Mouse (Mus musculus) forebrain, embryonic 16.5 days (tissue): Measurements from ENCODE around the gene Stk19. TPM values are rescaled to one million over a fixed set of nuclear protein-coding genes. Genes with fewer than 3 reads are reported as not detected.
"Not testable (repeated sequence)": the region's sequence is repeated elsewhere in the genome, so short reads cannot be mapped to it uniquely, and the experiment has no call there.

Source experiments
- ATAC-seq: fragments of 200-750 bp; cut with Nextera tagmentation; 2 replicates; pipeline ENCODE4 v1.8.0; 2017; ENCODE audit warnings: mild to moderate bottlenecking, moderate library complexity
- H3K27ac ChIP-seq: fragments of 300-500 bp; sonication (generic); 2 replicates; pipeline ENCODE4 v1.5.1; 2014; ENCODE audit warnings: low read length, control low read depth
- H3K27me3 ChIP-seq: fragments of 300-500 bp; sonication (generic); replicated peaks from 2 replicates; pipeline ENCODE4 v1.6.1; 2014; ENCODE audit warnings: low read length; ENCODE audit not compliant: control insufficient read depth, insufficient read depth
- H3K36me3 ChIP-seq: fragments of 300-500 bp; sonication (generic); 2 replicates; pipeline ENCODE4 v1.6.1; 2014; ENCODE audit not compliant: control insufficient read depth, insufficient read depth
- H3K4me1 ChIP-seq: fragments of 300-500 bp; sonication (generic); replicated peaks from 2 replicates; pipeline ENCODE4 v1.6.1; 2014; ENCODE audit warnings: low read length; ENCODE audit not compliant: control insufficient read depth, insufficient read depth
- H3K4me2 ChIP-seq: fragments of 300-500 bp; sonication (generic); 2 replicates; pipeline ENCODE4 v1.6.1; 2014; ENCODE audit warnings: mild to moderate bottlenecking, low read length, control low read depth
- H3K4me3 ChIP-seq: fragments of 300-500 bp; sonication (generic); replicated peaks from 2 replicates; pipeline ENCODE4 v1.5.1; 2014; ENCODE audit warnings: mild to moderate bottlenecking, low read length, control low read depth
- H3K9ac ChIP-seq: fragments of 300-500 bp; sonication (generic); replicated peaks from 2 replicates; pipeline ENCODE4 v1.6.1; 2014; ENCODE audit warnings: low read depth, low read length, control low read depth
- H3K9me3 ChIP-seq: fragments of 300-500 bp; sonication (generic); 2 replicates; pipeline ENCODE4 v1.6.1; 2016; ENCODE audit warnings: low read length; ENCODE audit not compliant: control insufficient read depth
- WGBS: fragments of 180-500 bp; shearing (Covaris S2); extraction: QIAGEN DNeasy Blood & Tissue Kit; methylation state at CpG from one replicate; pipeline ENCODE4 v1.1.7; 2014; 5-methylcytosine and 5-hydroxymethylcytosine counted together
- polyA plus RNA-seq: library from polyadenylated mRNA; unstranded; fragments of >200 nt; fragmentation: Nextera tagmentation; extraction: Ambion mirVana; gene quantifications from 2 replicates; pipeline ENCODE4 v1.2.1, GENCODE M21; 2015

Gene Stk19
- polyA plus RNA-seq, 1 experiment from 2014 or later, result 50.4 TPM

DNA sequence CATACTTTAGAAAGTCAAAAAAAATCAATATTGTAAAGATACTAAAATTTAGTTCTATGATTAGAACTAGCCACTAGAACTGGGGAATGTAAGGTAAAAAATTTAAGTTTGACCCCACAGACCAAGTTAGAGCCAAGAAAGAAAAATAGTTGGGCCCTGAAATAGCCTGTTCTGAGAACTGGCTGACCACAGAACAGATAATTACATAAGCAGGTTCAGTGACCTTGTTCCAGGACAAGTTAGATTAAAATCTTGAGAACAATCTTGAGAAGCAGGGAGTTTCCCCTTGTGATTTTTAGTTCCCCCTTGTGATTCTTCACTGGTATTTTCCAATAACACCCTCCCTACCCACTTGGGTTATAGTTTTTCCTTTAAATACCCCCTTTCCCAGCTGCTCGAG, 6.0 kb downstream of the Stk19 start:
- not testable (repeated sequence) for H3K4me3 ChIP-seq, H3K9ac ChIP-seq, H3K27ac ChIP-seq, H3K4me2 ChIP-seq, H3K27me3 ChIP-seq, H3K4me1 ChIP-seq, H3K9me3 ChIP-seq, ATAC-seq
- WGBS, result 94% methylated on average over 1 of the region's 1 CpGs
- peaks cover 17% of the 10 kb centered on the region for H3K36me3 ChIP-seq

DNA sequence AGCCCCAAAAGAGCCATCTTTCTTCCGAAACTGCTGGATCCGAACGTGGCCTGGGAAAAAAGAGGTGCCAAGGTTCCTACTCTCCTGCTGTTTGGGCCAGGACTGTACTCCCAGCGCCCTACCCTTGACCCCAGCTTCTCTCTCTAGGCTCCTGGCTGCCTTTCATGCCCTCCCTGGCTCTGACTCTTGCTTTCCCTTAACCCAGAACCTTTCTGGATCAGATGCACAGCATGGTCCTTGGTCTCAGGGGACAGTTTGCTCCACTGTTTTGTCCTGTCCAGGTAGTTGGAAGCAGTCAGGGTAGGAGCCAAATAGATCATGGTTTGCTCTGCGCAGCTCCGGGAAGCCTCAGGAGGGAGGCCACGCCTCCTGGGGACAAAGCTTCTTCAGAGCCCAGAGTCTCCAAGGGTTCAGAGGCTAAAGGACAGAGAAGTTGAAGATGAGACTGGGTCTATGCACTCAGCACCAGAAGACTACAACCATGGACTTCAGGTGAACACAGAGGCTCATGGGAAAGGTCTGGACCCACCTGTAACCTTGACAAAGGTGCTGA, 21.9 kb downstream of the Stk19 start:
- H3K27me3 ChIP-seq, result no peaks in the 10 kb centered on the region
- no peaks in the 10 kb centered on the region for H3K9me3 ChIP-seq
- H3K4me1 ChIP-seq, result no peaks in the 10 kb centered on the region
- H3K27ac ChIP-seq, result no peak overlapping the region
- no peak overlapping the region for H3K9ac ChIP-seq
- WGBS, result 76% methylated on average over 7 of the region's 7 CpGs
- ATAC-seq, result no peak
- no peak overlapping the region for H3K4me2 ChIP-seq
- H3K4me3 ChIP-seq, result no peak overlapping the region
- H3K36me3 ChIP-seq, result no peaks in the 10 kb centered on the region

DNA sequence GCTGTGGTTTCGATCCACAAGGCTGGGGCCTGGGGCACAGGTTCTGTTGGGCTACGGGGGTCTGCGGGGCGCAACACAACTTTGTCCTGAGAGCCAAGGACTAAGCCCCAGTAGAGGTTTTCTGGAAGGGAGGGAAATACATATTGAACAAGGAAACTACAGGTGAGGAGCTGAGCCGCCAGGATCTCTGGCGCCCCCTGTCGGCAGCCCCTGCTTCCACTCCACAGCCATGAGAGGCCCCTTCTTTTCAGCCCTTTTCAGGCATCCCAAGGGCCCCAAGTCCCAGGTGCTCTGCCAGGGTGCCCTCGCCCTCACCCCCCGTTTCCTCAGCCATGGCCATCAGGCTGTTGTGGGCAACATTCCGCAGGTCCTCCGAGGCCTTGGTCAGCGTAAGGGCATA, 23.0 kb downstream of the Stk19 start:
- not testable (repeated sequence) for H3K9me3 ChIP-seq, H3K4me3 ChIP-seq, H3K9ac ChIP-seq, H3K27me3 ChIP-seq, H3K4me2 ChIP-seq, ATAC-seq, H3K4me1 ChIP-seq, H3K27ac ChIP-seq, H3K36me3 ChIP-seq
- 63% methylated on average over 12 of the region's 12 CpGs for WGBS

DNA sequence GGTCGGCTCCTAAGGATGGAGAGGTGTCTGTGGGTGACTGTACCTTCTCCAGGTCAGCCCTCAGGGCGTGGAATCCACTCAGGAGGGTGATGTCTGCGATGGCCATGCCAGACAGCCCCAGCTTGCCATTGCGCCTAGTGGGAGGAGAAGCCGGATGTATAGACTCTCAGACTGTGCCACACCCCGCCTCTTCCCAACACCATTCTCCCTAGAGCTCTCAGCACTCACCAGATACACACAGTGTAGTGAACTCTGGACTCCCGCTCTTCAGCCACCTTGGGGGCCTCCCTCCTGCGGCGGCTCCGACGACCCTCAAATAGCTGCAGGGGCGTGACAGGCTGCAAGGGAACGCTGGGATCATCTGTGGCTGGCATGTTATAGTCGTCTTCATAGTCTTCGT, 25.5 kb downstream of the Stk19 start:
- Histone ChIP-seq H3K9me3 (no peaks in the 10 kb centered on the region), H3K27me3 (no peaks in the 10 kb centered on the region), H3K27ac (no peak overlapping the region), H3K9ac (no peak overlapping the region), H3K4me2 (no peak overlapping the region), H3K4me1 (no peaks in the 10 kb centered on the region), H3K36me3 (no peaks in the 10 kb centered on the region), H3K4me3 (no peak overlapping the region)
- no peak for ATAC-seq
- WGBS, result 82% methylated on average over 15 of the region's 15 CpGs

DNA sequence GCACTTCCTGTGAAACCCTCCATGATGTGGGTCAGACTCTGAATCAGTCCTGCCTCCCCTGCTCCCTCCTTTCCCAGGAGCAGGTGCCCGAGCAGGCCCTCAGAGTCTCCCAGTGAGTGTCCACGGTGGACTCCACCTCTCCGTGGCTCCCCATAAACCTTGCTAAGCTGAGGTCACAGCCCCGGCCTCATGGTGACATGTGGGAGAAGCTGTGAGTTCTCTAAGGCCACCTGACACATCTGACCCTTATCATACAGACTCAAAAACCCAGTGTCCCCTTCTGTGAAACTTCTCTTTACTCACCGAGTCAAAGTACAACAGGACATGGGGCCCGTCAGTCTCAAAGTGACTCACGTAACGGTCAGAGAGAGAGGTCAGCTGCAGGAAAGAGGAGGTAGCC, 25.9 kb downstream of the Stk19 start:
- not testable (repeated sequence) for H3K27me3 ChIP-seq, H3K9me3 ChIP-seq, H3K4me3 ChIP-seq, H3K36me3 ChIP-seq, H3K9ac ChIP-seq, H3K27ac ChIP-seq, H3K4me1 ChIP-seq, H3K4me2 ChIP-seq, ATAC-seq
- WGBS, result 82% methylated on average over 8 of the region's 8 CpGs

DNA sequence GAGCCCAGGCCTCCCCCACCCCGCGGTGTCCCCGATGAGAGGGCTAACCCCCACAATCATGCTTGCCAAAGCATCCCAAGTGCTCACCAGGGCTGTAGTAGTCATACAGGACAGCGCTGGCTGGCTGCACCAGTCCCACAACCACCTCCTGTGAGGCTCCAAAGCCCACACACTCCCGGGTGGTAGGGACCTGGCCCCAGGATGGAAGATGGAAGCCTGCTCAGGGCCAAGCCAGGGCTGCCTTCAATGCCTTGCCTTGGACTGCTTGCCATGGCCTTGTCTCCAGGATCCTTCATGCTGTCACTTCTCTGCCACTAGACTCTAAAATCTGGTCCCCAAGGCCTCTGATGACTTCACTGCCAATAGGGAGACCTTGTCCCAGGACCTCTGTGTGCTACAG, 26.3 kb downstream of the Stk19 start:
- not testable (repeated sequence) for H3K4me2 ChIP-seq, H3K4me3 ChIP-seq, H3K4me1 ChIP-seq, H3K27ac ChIP-seq, H3K27me3 ChIP-seq, H3K36me3 ChIP-seq, ATAC-seq, H3K9ac ChIP-seq, H3K9me3 ChIP-seq
- WGBS, result 94% methylated on average over 5 of the region's 5 CpGs

DNA sequence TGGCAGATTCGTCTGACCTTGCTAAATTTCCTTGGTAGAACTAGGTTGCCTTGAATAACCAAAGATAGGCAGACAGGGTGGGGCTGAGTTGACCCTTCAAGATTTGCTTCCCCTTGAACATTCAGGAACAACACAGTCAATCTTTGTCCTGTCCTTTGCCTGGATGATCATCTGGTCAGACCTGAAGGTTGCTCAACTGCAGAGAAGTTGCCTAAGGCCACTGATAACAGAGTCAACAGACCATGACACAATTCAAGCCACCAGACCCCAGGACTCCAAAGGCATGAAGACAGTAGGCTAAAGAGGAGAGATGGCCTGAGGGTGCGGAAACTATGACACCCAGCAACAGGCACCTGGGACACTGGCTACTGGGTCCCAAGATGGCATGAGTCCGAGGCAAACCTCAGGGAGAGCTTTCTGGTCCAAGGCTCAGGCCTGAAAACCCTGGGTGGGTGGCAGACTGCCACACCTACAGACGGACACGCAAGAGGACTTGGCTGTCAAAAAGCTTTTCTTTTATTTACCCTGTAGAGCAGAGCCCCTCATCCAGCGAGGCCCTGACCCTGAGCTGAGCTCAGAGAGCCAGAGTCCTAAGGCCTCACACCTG, 28.0 kb downstream of the Stk19 start:
- Histone ChIP-seq H3K4me1 (no peaks in the 10 kb centered on the region), H3K9ac (no peak overlapping the region), H3K9me3 (no peaks in the 10 kb centered on the region; the same call in 1 of the 2 replicates), H3K27ac (no peak overlapping the region), H3K4me3 (no peak overlapping the region), H3K27me3 (no peaks in the 10 kb centered on the region), H3K4me2 (no peak overlapping the region), H3K36me3 (no peaks in the 10 kb centered on the region)
- ATAC-seq, result no peak
- WGBS, result 85% methylated on average over 6 of the region's 6 CpGs

DNA sequence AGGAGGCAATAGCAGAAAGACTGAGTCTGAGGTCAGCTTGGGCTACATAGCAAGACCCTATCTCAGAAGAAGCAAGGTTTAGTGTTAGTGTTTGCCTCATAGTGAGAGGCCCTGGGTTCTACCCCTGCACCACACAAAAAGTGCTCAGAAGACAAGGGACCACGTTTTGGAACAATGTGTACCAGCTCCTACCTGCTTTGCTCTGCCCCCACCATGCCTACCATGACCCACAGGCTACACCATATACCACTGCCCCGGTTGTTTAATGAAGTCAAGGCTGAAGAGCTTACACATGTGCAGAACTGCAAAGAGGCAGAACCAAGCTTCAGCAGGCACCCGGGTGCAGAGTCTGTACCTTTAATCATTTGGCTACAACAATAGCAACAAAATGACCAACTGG, 29.6 kb downstream of the Stk19 start:
- no peak for ATAC-seq
- Histone ChIP-seq H3K27ac (no peak overlapping the region), H3K36me3 (no peaks in the 10 kb centered on the region), H3K9ac (no peak overlapping the region), H3K9me3 (no peaks in the 10 kb centered on the region; the same call in 1 of the 2 replicates), H3K4me3 (no peak overlapping the region), H3K27me3 (no peaks in the 10 kb centered on the region), H3K4me1 (no peaks in the 10 kb centered on the region), H3K4me2 (no peak overlapping the region)
- 62% methylated on average over 3 of the region's 3 CpGs for WGBS

DNA sequence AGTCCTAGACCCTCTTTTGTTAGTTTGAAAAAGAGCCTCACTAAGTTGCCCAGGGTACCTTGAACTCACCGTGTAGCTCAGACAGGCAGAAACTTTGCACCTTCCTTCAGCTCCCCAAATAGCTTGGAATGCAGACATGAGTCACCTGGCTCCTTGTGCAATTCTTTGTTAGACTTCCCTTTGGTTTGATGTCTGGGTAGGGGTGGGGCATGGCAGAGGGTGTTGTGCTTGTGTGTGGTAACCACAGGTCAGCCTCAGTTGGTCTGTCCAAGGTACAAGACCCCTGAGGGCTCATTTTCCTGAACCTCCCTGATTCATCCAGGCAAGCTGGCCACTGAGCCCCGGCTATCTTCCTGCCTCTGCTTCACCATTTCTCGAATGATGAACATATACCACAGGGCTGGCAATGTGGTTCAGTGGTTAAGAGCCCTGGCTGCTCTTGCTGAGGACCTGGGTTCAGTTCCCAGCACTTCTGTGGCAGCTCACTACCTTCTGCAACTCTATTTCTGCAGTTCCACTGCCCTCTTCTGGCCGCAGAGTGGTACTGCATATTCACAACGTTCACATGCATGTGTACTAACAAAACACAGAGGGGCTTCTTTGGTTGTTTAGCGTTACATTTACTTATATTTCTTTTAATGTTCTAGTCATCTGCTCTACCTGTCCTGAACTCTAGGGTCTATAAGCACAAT, 31.7 kb downstream of the Stk19 start:
- no peak for ATAC-seq
- H3K4me1 ChIP-seq, result no peaks in the 10 kb centered on the region
- WGBS, result 76% methylated on average over 6 of the region's 6 CpGs
- no peak overlapping the region for H3K4me2 ChIP-seq
- H3K27me3 ChIP-seq, result no peaks in the 10 kb centered on the region
- no peaks in the 10 kb centered on the region for H3K36me3 ChIP-seq
- H3K9ac ChIP-seq, result no peak overlapping the region
- H3K4me3 ChIP-seq, result no peak overlapping the region
- no peak overlapping the region for H3K27ac ChIP-seq
- no peaks in the 10 kb centered on the region; the same call in 1 of the 2 replicates for H3K9me3 ChIP-seq
